Mouse (Mus musculus) gonadal fat pad, adult 2 months (tissue): Measurements from ENCODE around the gene Nsd2. TPM values are rescaled to one million over a fixed set of nuclear protein-coding genes. Genes with fewer than 3 reads are reported as not detected.
"Not testable (repeated sequence)": the region's sequence is repeated elsewhere in the genome, so short reads cannot be mapped to it uniquely, and the experiment has no call there.

ENCODE experiments used
- DNase-seq: peaks from one replicate; pipeline ENCODE4 v3.0.0-alpha.2; 2012; ENCODE audit warnings: low read depth
- polyA plus RNA-seq: library from polyadenylated mRNA; depleted of rRNA; stranded (reverse); fragments of >200 nt; gene quantifications from 2 replicates; pipeline ENCODE4 v1.2.3, GENCODE M21; 2012; rRNA removed

Gene Nsd2
- polyA plus RNA-seq, 1 experiment = 14.2 TPM

GRCm38 (mm10) chr5:33932413-33932812, 111.9 kb downstream of the Nsd2 start:
- no peak for DNase-seq

GRCm38 (mm10) chr5:33934081-33934480, 113.6 kb downstream of the Nsd2 start:
- no peak for DNase-seq

- no peak for DNase-seq
These were observed 114.4 kb downstream of the Nsd2 start for GRCm38 (mm10) chr5:33934877-33935276.

- no peak for DNase-seq
These were observed 115.2 kb downstream of the Nsd2 start for GRCm38 (mm10) chr5:33935700-33936111.

GRCm38 (mm10) chr5:33936120-33936707, 115.7 kb downstream of the Nsd2 start, which contains the start of gene Nelfa:
TSS of gene Nelfa (minus strand) at chr5:33936413.
- peak; percentile 78 for DNase-seq

GRCm38 (mm10) chr5:33937230-33937629, 116.7 kb downstream of the Nsd2 start:
- DNase-seq = no peak

- DNase-seq = no peak
These were observed 117.9 kb downstream of the Nsd2 start for GRCm38 (mm10) chr5:33938448-33938847.

GRCm38 (mm10) chr5:33947035-33947434, 126.5 kb downstream of the Nsd2 start:
- not testable (repeated sequence) for DNase-seq

Other genes with a start within 250 kb of the Nsd2 start
- 25.8 and 34.7 TPM in 2 replicates for gene Fam53a, start 191.1 kb upstream of the Nsd2 start, polyA plus RNA-seq
- gene Gm9903, start 190.8 kb upstream of the Nsd2 start, polyA plus RNA-seq = 1.6 and 2.0 TPM in 2 replicates
- gene Slbp, start 168.2 kb upstream of the Nsd2 start, polyA plus RNA-seq = 14.7 and 21.2 TPM in 2 replicates
- gene Tacc3, start 162.6 kb upstream of the Nsd2 start, polyA plus RNA-seq = 9.2 and 11.0 TPM in 2 replicates
- 42.2 and 51.3 TPM in 2 replicates for gene Tmem129, start 162.3 kb upstream of the Nsd2 start, polyA plus RNA-seq
- gene Fgfr3, start 99.1 kb upstream of the Nsd2 start, polyA plus RNA-seq = 27.2 and 33.9 TPM in 2 replicates
- gene Letm1, start 37.9 kb upstream of the Nsd2 start, polyA plus RNA-seq = 51.8 and 54.6 TPM in 2 replicates
- gene Nelfa, start 115.7 kb downstream of the Nsd2 start, polyA plus RNA-seq = 27.6 and 28.5 TPM in 2 replicates
- 41.5 and 43.8 TPM in 2 replicates for gene Gm1673, start 162.7 kb downstream of the Nsd2 start, polyA plus RNA-seq
- gene Nat8l, start 175.3 kb downstream of the Nsd2 start, polyA plus RNA-seq = 7.5 and 12.8 TPM in 2 replicates